Mouse (Mus musculus): ENCODE measurements at regions not wholly inside any gene's neighbourhood (a gene's known extent, or its start where the extent isn't known, plus 50 kb on each side); places are given as distances from the start of the nearest gene placed in this dataset.
"Not testable (repeated sequence)": the region's sequence is repeated elsewhere in the genome, so short reads cannot be mapped to it uniquely, and the experiment has no call there.

GRCm38 (mm10) chr12:27932382-27933140 lies 590.2 kb upstream of the Sox11 start:
- TF ChIP-seq CTCF (IDR thresholded peaks at IDR 0.05; ENCODE audit: control insufficient read depth, insufficient read depth, insufficient replicate concordance, low read depth, low read length) (no peak), POLR2A (IDR thresholded peaks at IDR 0.05; ENCODE audit: control insufficient read depth, low read depth, low read length) (no peak)
- H3K27me3 ChIP-seq (ENCODE audit: control insufficient read depth, insufficient read depth, low read length) = no peaks in the 10 kb centered on the region
- no peak overlapping the region for H3K27ac ChIP-seq (ENCODE audit: control insufficient read depth, insufficient read depth, low read depth, low read length)
- no peaks in the 10 kb centered on the region for H3K4me1 ChIP-seq (ENCODE audit: control insufficient read depth, insufficient read depth, low read length)
- no peak overlapping the region for H3K4me3 ChIP-seq (ENCODE audit: control insufficient read depth, low read depth, low read length)
- H3K36me3 ChIP-seq (ENCODE audit: control insufficient read depth, insufficient read depth, low read length) = no peaks in the 10 kb centered on the region

GRCm38 (mm10) chr12:27928366-27928963 lies 586.1 kb upstream of the Sox11 start:
- no peaks in the 10 kb centered on the region for H3K4me1 ChIP-seq (ENCODE audit: control insufficient read depth, insufficient read depth, low read length)
- H3K36me3 ChIP-seq (ENCODE audit: control insufficient read depth, insufficient read depth, low read length) = no peaks in the 10 kb centered on the region
- no peak overlapping the region for H3K27ac ChIP-seq (ENCODE audit: control insufficient read depth, insufficient read depth, low read depth, low read length)
- H3K27me3 ChIP-seq (ENCODE audit: control insufficient read depth, insufficient read depth, low read length) = no peaks in the 10 kb centered on the region
- TF ChIP-seq POLR2A (IDR thresholded peaks at IDR 0.05; ENCODE audit: control insufficient read depth, low read depth, low read length) = no peak
- TF ChIP-seq CTCF (IDR thresholded peaks at IDR 0.05; ENCODE audit: control insufficient read depth, insufficient read depth, insufficient replicate concordance, low read depth, low read length) = no peak
- no peak overlapping the region for H3K4me3 ChIP-seq (ENCODE audit: control insufficient read depth, low read depth, low read length)

- no peak for TF ChIP-seq CTCF (IDR thresholded peaks at IDR 0.05; ENCODE audit: control insufficient read depth, insufficient read depth, insufficient replicate concordance, low read depth, low read length)
- TF ChIP-seq POLR2A (IDR thresholded peaks at IDR 0.05; ENCODE audit: control insufficient read depth, low read depth, low read length) = no peak
- Histone ChIP-seq H3K36me3 (ENCODE audit: control insufficient read depth, insufficient read depth, low read length) (no peaks in the 10 kb centered on the region), H3K4me1 (ENCODE audit: control insufficient read depth, insufficient read depth, low read length) (no peaks in the 10 kb centered on the region), H3K27me3 (ENCODE audit: control insufficient read depth, insufficient read depth, low read length) (no peaks in the 10 kb centered on the region), H3K27ac (ENCODE audit: control insufficient read depth, insufficient read depth, low read depth, low read length) (no peak overlapping the region), H3K4me3 (ENCODE audit: control insufficient read depth, low read depth, low read length) (no peak overlapping the region)
These were observed 584.4 kb upstream of the Sox11 start for GRCm38 (mm10) chr12:27926730-27927129.

- H3K36me3 ChIP-seq (ENCODE audit: control insufficient read depth, insufficient read depth, low read length) = no peaks in the 10 kb centered on the region
- TF ChIP-seq CTCF (IDR thresholded peaks at IDR 0.05; ENCODE audit: control insufficient read depth, insufficient read depth, insufficient replicate concordance, low read depth, low read length) (no peak), POLR2A (IDR thresholded peaks at IDR 0.05; ENCODE audit: control insufficient read depth, low read depth, low read length) (no peak)
- H3K27me3 ChIP-seq (ENCODE audit: control insufficient read depth, insufficient read depth, low read length) = no peaks in the 10 kb centered on the region
- H3K27ac ChIP-seq (ENCODE audit: control insufficient read depth, insufficient read depth, low read depth, low read length) = no peak overlapping the region
- H3K4me3 ChIP-seq (ENCODE audit: control insufficient read depth, low read depth, low read length) = no peak overlapping the region
- no peaks in the 10 kb centered on the region for H3K4me1 ChIP-seq (ENCODE audit: control insufficient read depth, insufficient read depth, low read length)
These were observed 578.2 kb upstream of the Sox11 start for GRCm38 (mm10) chr12:27920607-27921006.

GRCm38 (mm10) chr12:27916401-27916920 lies 574.1 kb upstream of the Sox11 start:
- H3K27me3 ChIP-seq (ENCODE audit: control insufficient read depth, insufficient read depth, low read length) = no peaks in the 10 kb centered on the region
- H3K4me1 ChIP-seq (ENCODE audit: control insufficient read depth, insufficient read depth, low read length) = no peaks in the 10 kb centered on the region
- H3K4me3 ChIP-seq (ENCODE audit: control insufficient read depth, low read depth, low read length) = no peak overlapping the region
- H3K27ac ChIP-seq (ENCODE audit: control insufficient read depth, insufficient read depth, low read depth, low read length) = no peak overlapping the region
- H3K36me3 ChIP-seq (ENCODE audit: control insufficient read depth, insufficient read depth, low read length) = no peaks in the 10 kb centered on the region
- TF ChIP-seq POLR2A (IDR thresholded peaks at IDR 0.05; ENCODE audit: control insufficient read depth, low read depth, low read length) (no peak), CTCF (IDR thresholded peaks at IDR 0.05; ENCODE audit: control insufficient read depth, insufficient read depth, insufficient replicate concordance, low read depth, low read length) (no peak)

GRCm38 (mm10) chr12:27909417-27910100 lies 567.2 kb upstream of the Sox11 start:
- no peak for TF ChIP-seq POLR2A (IDR thresholded peaks at IDR 0.05; ENCODE audit: control insufficient read depth, low read depth, low read length)
- no peak for TF ChIP-seq CTCF (IDR thresholded peaks at IDR 0.05; ENCODE audit: control insufficient read depth, insufficient read depth, insufficient replicate concordance, low read depth, low read length)
- Histone ChIP-seq H3K27me3 (ENCODE audit: control insufficient read depth, insufficient read depth, low read length) (no peaks in the 10 kb centered on the region), H3K27ac (ENCODE audit: control insufficient read depth, insufficient read depth, low read depth, low read length) (no peak overlapping the region), H3K4me3 (ENCODE audit: control insufficient read depth, low read depth, low read length) (no peak overlapping the region), H3K36me3 (ENCODE audit: control insufficient read depth, insufficient read depth, low read length) (no peaks in the 10 kb centered on the region), H3K4me1 (ENCODE audit: control insufficient read depth, insufficient read depth, low read length) (no peaks in the 10 kb centered on the region)

GRCm38 (mm10) chr12:27896682-27897081 lies 554.3 kb upstream of the Sox11 start:
- H3K27me3 ChIP-seq (ENCODE audit: control insufficient read depth, insufficient read depth, low read length); H3K36me3 ChIP-seq (ENCODE audit: control insufficient read depth, insufficient read depth, low read length); H3K4me3 ChIP-seq (ENCODE audit: control insufficient read depth, low read depth, low read length); H3K4me1 ChIP-seq (ENCODE audit: control insufficient read depth, insufficient read depth, low read length); H3K27ac ChIP-seq (ENCODE audit: control insufficient read depth, insufficient read depth, low read depth, low read length): not testable (repeated sequence)

Data from testis, adult 2 months (tissue).